10 mouse cellular contexts compared by ENCODE assay signal in the genomic region with DNA sequence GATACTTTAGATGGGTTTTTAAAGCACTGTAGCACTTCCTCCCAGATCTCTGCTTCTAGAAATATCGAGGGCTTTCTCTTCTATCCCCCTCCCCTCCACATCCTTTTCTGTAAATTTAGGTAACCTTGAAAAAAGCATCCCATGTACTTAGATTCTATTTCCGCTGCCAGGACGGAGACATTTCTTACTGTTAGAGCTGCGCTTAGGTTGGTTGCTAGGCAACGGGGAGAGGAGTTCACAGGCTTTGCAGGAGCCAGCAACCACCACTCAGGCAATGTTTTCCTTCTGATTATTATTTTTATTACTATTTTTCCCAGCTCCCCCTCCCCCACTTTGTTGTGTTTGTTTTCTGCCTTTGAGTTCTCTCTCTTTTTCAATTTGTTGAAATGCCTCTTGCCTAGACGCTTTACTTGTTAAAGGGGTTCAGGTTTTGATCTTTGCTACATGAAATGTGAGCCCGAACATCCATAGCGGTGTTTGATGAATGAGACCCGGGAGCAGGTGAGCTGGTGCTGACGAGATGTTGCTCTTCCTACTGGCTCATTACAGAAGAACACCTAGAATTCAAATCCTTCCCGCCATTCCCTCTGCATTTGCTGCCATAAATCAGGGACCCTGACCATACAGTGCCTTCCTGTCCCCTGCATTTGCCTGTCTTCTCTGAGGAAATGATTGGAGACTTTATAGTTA.
DNase-seq lines count a peak whose midpoint lies in the region; ATAC-seq lines count a peak whose summit lies in the region.
"Had no signal": no experiment of that assay in that cellular context is flagged by ENCODE, and none has a peak within 500 bp of the region (broad histone marks: within the 10 kb centered on the region; RNA-seq: fewer than 3 reads in every experiment).

No protein-coding gene starts in this region.

- no peak for DNase-seq in kidney, adult 8-10 months
- DNase-seq in embryo, embryonic 11.5 days (ENCODE audit: low read depth, low spot score), result peak; percentile 24
- DNase-seq in kidney, postnatal 36 days, result peak; percentile 9 to 41
- no peak for DNase-seq in T-cell, adult 2 months (ENCODE audit: low spot score)
- no peak for DNase-seq in adipocyte (ENCODE audit: low spot score)
- DNase-seq in B cell, adult 2 months, result no peak

- no peaks in the 10 kb centered on the region for H3K9me3 ChIP-seq in kidney, embryonic 14.5 days (ENCODE audit: control insufficient read depth, low read length)
- H3K9me3 ChIP-seq in neural tube, embryonic 13.5 days, result no peaks in the 10 kb centered on the region
- H3K9me3 ChIP-seq: limb, embryonic 12.5 days had no signal

- no peak overlapping the region for H3K9ac ChIP-seq in kidney, embryonic 14.5 days (ENCODE audit: low read depth, low read length)
- no peak overlapping the region for H3K9ac ChIP-seq in neural tube, embryonic 13.5 days
- H3K9ac ChIP-seq: limb, embryonic 12.5 days had no signal

- H3K36me3 ChIP-seq in kidney, embryonic 14.5 days (ENCODE audit: control insufficient read depth, insufficient read depth, low read length), result no peaks in the 10 kb centered on the region
- H3K36me3 ChIP-seq in neural tube, embryonic 13.5 days, result no peaks in the 10 kb centered on the region
- H3K36me3 ChIP-seq: limb, embryonic 12.5 days had no signal

- H3K27ac ChIP-seq in kidney, embryonic 14.5 days (ENCODE audit: low read depth, low read length), result no peak overlapping the region
- H3K27ac ChIP-seq in neural tube, embryonic 13.5 days (replicated peaks), result peak overlapping the region; percentile 52
- H3K27ac ChIP-seq: limb, embryonic 12.5 days had no signal

- WGBS in kidney, embryonic 14.5 days, result 34% methylated on average over 11 of the region's 11 CpGs
- 47% methylated on average over 11 of the region's 11 CpGs for WGBS in neural tube, embryonic 13.5 days

- 0 out of 2 replicates have a peak, but pooled peaks have one; percentile 6 for ATAC-seq in kidney, embryonic 14.5 days (ENCODE audit: low FRiP score, low TSS enrichment)
- ATAC-seq in neural tube, embryonic 13.5 days (ENCODE audit: low read depth), result peak; percentile 81; the same call in 1 of the 2 replicates

- no peak overlapping the region for H3K4me3 ChIP-seq in kidney, embryonic 14.5 days (ENCODE audit: low read length)
- no peak overlapping the region for H3K4me3 ChIP-seq in neural tube, embryonic 13.5 days
- H3K4me3 ChIP-seq: erythroblast, embryonic 14.5 days; limb, embryonic 12.5 days had no signal

- no peaks in the 10 kb centered on the region for H3K27me3 ChIP-seq in kidney, embryonic 14.5 days (ENCODE audit: control insufficient read depth, insufficient read depth, low read length)
- no peaks in the 10 kb centered on the region for H3K27me3 ChIP-seq in neural tube, embryonic 13.5 days
- H3K27me3 ChIP-seq: limb, embryonic 12.5 days had no signal

- H3K4me1 ChIP-seq in kidney, embryonic 14.5 days (ENCODE audit: control insufficient read depth, insufficient read depth, low read length), result no peaks in the 10 kb centered on the region
- peaks cover 23% of the 10 kb centered on the region for H3K4me1 ChIP-seq in neural tube, embryonic 13.5 days (replicated peaks)

- no peak overlapping the region for H3K4me2 ChIP-seq in kidney, embryonic 14.5 days (replicated peaks; ENCODE audit: low read depth, low read length)
- H3K4me2 ChIP-seq in neural tube, embryonic 13.5 days, result no peak overlapping the region
- H3K4me2 ChIP-seq: limb, embryonic 12.5 days had no signal

Comparison
In these comparisons a context has a peak if more than half of its experiments do, and no peak if none do; other contexts are left out.
1. DNase-seq: peak in embryo, embryonic 11.5 days (single experiment) and kidney, postnatal 36 days (2 of 2); none in kidney, adult 8-10 months (0 of 2), T-cell, adult 2 months (single experiment), adipocyte (single experiment) and B cell, adult 2 months (0 of 2).